ENCODE assay signal across 14 mouse cellular contexts in genomic region chr4:95075591-95076002, GRCm38 (mm10). TPM values are rescaled to one million over a fixed set of nuclear protein-coding genes. Genes with fewer than 3 reads are reported as not detected.
DNase-seq lines count a peak whose midpoint lies in the region; ATAC-seq and TF ChIP-seq lines count a peak whose summit lies in the region.
"Had no signal": no experiment of that assay in that cellular context is flagged by ENCODE, and none has a peak within 500 bp of the region (broad histone marks: within the 10 kb centered on the region; RNA-seq: fewer than 3 reads in every experiment).

No protein-coding gene starts in this region.

- no peak for TF ChIP-seq POLR2A in cerebellum, adult 2 months (IDR thresholded peaks at IDR 0.05; ENCODE audit: borderline replicate concordance, insufficient read depth, low read length)

- TF ChIP-seq EP300 in stomach, postnatal 0 days (optimal IDR thresholded peaks at IDR 0.05) = no peak

- no peaks in the 10 kb centered on the region for H3K27me3 ChIP-seq in kidney, embryonic 15.5 days
- no peaks in the 10 kb centered on the region for H3K27me3 ChIP-seq in lung, embryonic 15.5 days
- H3K27me3 ChIP-seq in stomach, postnatal 0 days (ENCODE audit: control insufficient read depth, insufficient read depth, low read length) = no peaks in the 10 kb centered on the region
- no peaks in the 10 kb centered on the region for H3K27me3 ChIP-seq in cerebellum, adult 2 months (ENCODE audit: control insufficient read depth, insufficient read depth, low read length)

- no peak overlapping the region for H3K4me3 ChIP-seq in kidney, embryonic 15.5 days (replicated peaks)
- H3K4me3 ChIP-seq in lung, embryonic 15.5 days = no peak overlapping the region
- H3K4me3 ChIP-seq in stomach, postnatal 0 days (ENCODE audit: low read depth, low read length) = no peak overlapping the region
- no peak overlapping the region for H3K4me3 ChIP-seq in cerebellum, adult 2 months (replicated peaks; ENCODE audit: insufficient read depth, low read depth, low read length)
- H3K4me3 ChIP-seq: heart, adult 2 months had no signal

- DNase-seq in kidney, adult 9 months = no peak
- peak; percentile 64 for DNase-seq in stomach, postnatal 0 days (ENCODE audit: low spot score)
- no peak for DNase-seq in retina, embryonic 14.5 days (ENCODE audit: low spot score)
- no peak for DNase-seq in cerebellum, adult 2 months
- no peak for DNase-seq in ovary, adult 18-20 months (ENCODE audit: low spot score)
- DNase-seq: adrenal gland, postnatal 25 days; cerebellum, adult 18-20 months; retina, postnatal 1 day had no signal

- peak; percentile 55; the same call in 1 of the 2 replicates for ATAC-seq in kidney, embryonic 15.5 days (replicated peaks; ENCODE audit: low FRiP score)
- peak; percentile 76 for ATAC-seq in granulocyte monocyte progenitor cell, adult 5-6 weeks (replicated peaks; ENCODE audit: poor library complexity, severe bottlenecking)
- 0 out of 2 replicates have a peak, but pooled peaks have one; percentile 28 for ATAC-seq in lung, embryonic 15.5 days (ENCODE audit: borderline replicate concordance, extremely low read depth, low FRiP score, low TSS enrichment)
- ATAC-seq in stomach, postnatal 0 days (ENCODE audit: low FRiP score, low TSS enrichment) = peak; percentile 80
- ATAC-seq: forebrain, embryonic 16.5 days had no signal

- H3K4me1 ChIP-seq in kidney, embryonic 15.5 days = peaks cover 22% of the 10 kb centered on the region
- peaks cover 42% of the 10 kb centered on the region for H3K4me1 ChIP-seq in lung, embryonic 15.5 days
- H3K4me1 ChIP-seq in stomach, postnatal 0 days (replicated peaks; ENCODE audit: control insufficient read depth, insufficient read depth) = no peaks in the 10 kb centered on the region
- H3K4me1 ChIP-seq in cerebellum, adult 2 months (ENCODE audit: control insufficient read depth, insufficient read depth, low read length) = no peaks in the 10 kb centered on the region

- H3K36me3 ChIP-seq in kidney, embryonic 15.5 days = no peaks in the 10 kb centered on the region
- no peaks in the 10 kb centered on the region for H3K36me3 ChIP-seq in lung, embryonic 15.5 days
- H3K36me3 ChIP-seq in stomach, postnatal 0 days (ENCODE audit: control insufficient read depth, insufficient read depth, low read length) = no peaks in the 10 kb centered on the region

- peak overlapping the region; percentile 50; the same call in 1 of the 2 replicates for H3K27ac ChIP-seq in kidney, embryonic 15.5 days
- H3K27ac ChIP-seq in lung, embryonic 15.5 days = peak overlapping the region; percentile 73
- 0 out of 2 replicates have a peak overlapping the region, but pooled peaks have one; percentile 5 for H3K27ac ChIP-seq in stomach, postnatal 0 days (replicated peaks)
- H3K27ac ChIP-seq in cerebellum, adult 2 months (ENCODE audit: insufficient read depth, low read length) = no peak overlapping the region
- H3K27ac ChIP-seq: heart, adult 2 months; hindbrain, embryonic 14.5 days had no signal

- no peaks in the 10 kb centered on the region for H3K9me3 ChIP-seq in kidney, embryonic 15.5 days (replicated peaks)
- H3K9me3 ChIP-seq in lung, embryonic 15.5 days = no peaks in the 10 kb centered on the region
- no peaks in the 10 kb centered on the region for H3K9me3 ChIP-seq in stomach, postnatal 0 days (ENCODE audit: control insufficient read depth, low read length)

- H3K9ac ChIP-seq in kidney, embryonic 15.5 days = no peak overlapping the region
- H3K9ac ChIP-seq in lung, embryonic 15.5 days = no peak overlapping the region
- H3K9ac ChIP-seq in stomach, postnatal 0 days (ENCODE audit: low read length) = no peak overlapping the region
- H3K9ac ChIP-seq: hindbrain, embryonic 14.5 days had no signal

- H3K4me2 ChIP-seq in kidney, embryonic 15.5 days = peak overlapping the region; percentile 23; the same call in 1 of the 2 replicates
- no peak overlapping the region for H3K4me2 ChIP-seq in lung, embryonic 15.5 days
- H3K4me2 ChIP-seq in stomach, postnatal 0 days (replicated peaks; ENCODE audit: low read depth) = no peak overlapping the region
- H3K4me2 ChIP-seq: hindbrain, embryonic 14.5 days had no signal

- TF ChIP-seq CTCF in stomach, postnatal 0 days (IDR thresholded peaks at IDR 0.05; ENCODE audit: low read depth) = no peak
- no peak for TF ChIP-seq CTCF in cerebellum, adult 2 months (IDR thresholded peaks at IDR 0.05; ENCODE audit: borderline replicate concordance, insufficient read depth, low read depth, low read length)

- 76% methylated on average over 17 of the region's 17 CpGs for WGBS in kidney, embryonic 15.5 days
- 78% methylated on average over 17 of the region's 17 CpGs for WGBS in lung, embryonic 15.5 days
- 64% methylated on average over 17 of the region's 17 CpGs for WGBS in stomach, postnatal 0 days
- 90% methylated on average over 17 of the region's 17 CpGs for whole genome bisulfite sequencing in cerebellum, adult 2 months

RNA-seq across cellular contexts. Expression of gene Jun, which starts 23.6 kb away (rescaled TPM):
- polyA plus RNA-seq in kidney, embryonic 15.5 days (2015; fragmentation: Nextera tagmentation; extraction: Ambion mirVana) = 66.0 and 70.1 TPM in 2 replicates
- 16.9 and 26.1 TPM in 2 replicates for total RNA-seq in granulocyte monocyte progenitor cell, adult 5-6 weeks (2014; fragmentation: Nextera tagmentation)
- total RNA-seq in granulocyte monocyte progenitor cell, adult 5-6 weeks (2017) = 173 and 195 TPM in 2 replicates
- 123 and 124 TPM in 2 replicates for polyA plus RNA-seq in lung, embryonic 15.5 days (2015; fragmentation: Nextera tagmentation; extraction: Ambion mirVana)
- 80.2 and 88.9 TPM in 2 replicates for polyA plus RNA-seq in stomach, postnatal 0 days (2015; fragmentation: Nextera tagmentation; extraction: Ambion mirVana)
- polyA plus RNA-seq in cerebellum, adult 2 months (2012; rRNA removed) = 50.8 and 59.7 TPM in 2 replicates

Comparison
In these comparisons a context has a peak if more than half of its experiments do, and no peak if none do; other contexts are left out.
1. ATAC-seq: peak in every context shown above with its lines; median percentile 80 in stomach, postnatal 0 days; 76 in granulocyte monocyte progenitor cell, adult 5-6 weeks; 55 in kidney, embryonic 15.5 days; 28 in lung, embryonic 15.5 days.